Mouse (Mus musculus): ENCODE results near the gene Zfp629.

Gene Zfp629

GRCm38 (mm10) chr7:127564381-127565150, 51.0 kb downstream of the Zfp629 start:
- peak; percentile 41 for DNase-seq (ENCODE audit: low read depth)

GRCm38 (mm10) chr7:127561340-127561858, 54.2 kb downstream of the Zfp629 start, which contains the start of gene Tmem265:
Gene Tmem265 (plus strand): TSS chr7:127561390.
- no peak for DNase-seq (ENCODE audit: low read depth)

GRCm38 (mm10) chr7:127560580-127560979, 55.0 kb downstream of the Zfp629 start:
- no peak for DNase-seq (ENCODE audit: low read depth)
